Mouse (Mus musculus): ENCODE measurements around the gene Grik4.

GRCm38 (mm10) chr9:42799694-42800093 lies 144.6 kb downstream of the Grik4 start:
- TF ChIP-seq CTCF (IDR thresholded peaks at IDR 0.05; ENCODE audit: low read depth) = no peak
- no peak for TF ChIP-seq EP300 (IDR thresholded peaks at IDR 0.05; ENCODE audit: low read depth)

All from liver, embryonic 14.5 days (tissue).